Mouse (Mus musculus): ENCODE data around the gene D3Ertd254e.

DNA sequence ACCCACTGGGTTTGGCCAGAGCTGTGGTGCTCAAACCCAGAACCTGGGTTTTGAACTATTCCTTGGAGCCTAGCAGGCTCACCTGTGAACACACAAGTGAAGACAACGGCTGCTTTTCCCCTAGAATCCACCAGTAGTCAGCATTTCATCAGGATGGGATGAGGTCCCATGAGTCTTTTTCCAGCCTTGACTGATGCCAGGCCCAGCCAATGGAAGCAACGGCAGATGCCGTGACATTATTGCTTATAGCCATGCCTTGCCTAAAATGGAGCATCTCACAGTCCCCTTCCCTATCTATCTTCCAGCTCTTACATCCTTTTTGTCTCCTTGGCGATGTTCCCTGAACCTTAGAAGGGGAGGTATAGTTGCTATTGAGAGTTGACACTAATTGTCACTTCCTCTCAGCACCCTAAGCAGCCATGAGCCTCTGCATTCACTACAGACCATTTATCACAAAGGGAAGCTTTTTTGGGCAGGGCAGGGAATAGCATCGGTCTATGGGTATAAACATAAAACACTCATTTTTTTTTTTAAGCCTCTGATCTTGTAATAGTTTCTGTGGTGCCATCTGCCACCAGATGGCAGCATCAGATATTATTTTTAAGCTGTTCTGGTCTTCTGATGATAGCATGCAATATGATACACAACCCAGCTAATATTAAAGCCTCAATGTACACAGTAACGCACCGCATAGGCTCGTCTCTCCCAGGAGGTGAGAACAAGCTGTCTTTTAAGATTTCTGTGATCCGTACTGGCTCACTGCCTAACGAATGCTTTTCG, 59.1 kb downstream of the D3Ertd254e start:
- TF ChIP-seq POLR2A (IDR thresholded peaks at IDR 0.05; ENCODE audit: low read depth, low read length): no peak
- TF ChIP-seq CTCF (conservative IDR thresholded peaks at IDR 0.05; ENCODE audit: insufficient read depth, insufficient read length, low read depth, low read length): no peak
